Mouse (Mus musculus) heart, postnatal 14 days (tissue): ENCODE data around the gene Timeless. TPM values are rescaled to one million over a fixed set of nuclear protein-coding genes. Genes with fewer than 3 reads are reported as not detected.
"Not testable (repeated sequence)": the region's sequence is repeated elsewhere in the genome, so short reads cannot be mapped to it uniquely, and the experiment has no call there.

Experiments used
- DNase-seq, 2 experiments: peaks; one replicate each; pipeline ENCODE4 v3.0.0; 2021 to 2022
- intact Hi-C: fragments of 180-260 bp; cut with DNase I; formaldehyde crosslinking; loops from one replicate; pipeline ENCODE4 v1.15.1; 2025
- total RNA-seq, 2 experiments: library from RNA; stranded (reverse); gene quantifications; 2 replicates each; pipeline ENCODE4 v1.2.3; 2021

Timeless gene
- total RNA-seq, 2 experiments from 2014 or later: 6.6 to 11.1 TPM

GRCm38 (mm10) chr10:128281682-128282081 is 49.8 kb downstream of the Timeless start:
- DNase-seq: no peak
- intact Hi-C loops: no loop called here

- no peak for DNase-seq
- intact Hi-C loops: no loop called here
Observed at GRCm38 (mm10) chr10:128282886-128283450, 51.1 kb downstream of the Timeless start.

GRCm38 (mm10) chr10:128283604-128284579 is 52.0 kb downstream of the Timeless start:
- intact Hi-C loops: loop anchor here (2.0 kb wide), 1 partner anchor 71 kb away; no protein-coding TSS in a partner anchor
- peak; percentile 74 to 82 for DNase-seq

- intact Hi-C loops: not testable (repeated sequence)
- peak; percentile 46 to 55 for DNase-seq
Observed at GRCm38 (mm10) chr10:128290594-128290993, 58.7 kb downstream of the Timeless start.

DNA sequence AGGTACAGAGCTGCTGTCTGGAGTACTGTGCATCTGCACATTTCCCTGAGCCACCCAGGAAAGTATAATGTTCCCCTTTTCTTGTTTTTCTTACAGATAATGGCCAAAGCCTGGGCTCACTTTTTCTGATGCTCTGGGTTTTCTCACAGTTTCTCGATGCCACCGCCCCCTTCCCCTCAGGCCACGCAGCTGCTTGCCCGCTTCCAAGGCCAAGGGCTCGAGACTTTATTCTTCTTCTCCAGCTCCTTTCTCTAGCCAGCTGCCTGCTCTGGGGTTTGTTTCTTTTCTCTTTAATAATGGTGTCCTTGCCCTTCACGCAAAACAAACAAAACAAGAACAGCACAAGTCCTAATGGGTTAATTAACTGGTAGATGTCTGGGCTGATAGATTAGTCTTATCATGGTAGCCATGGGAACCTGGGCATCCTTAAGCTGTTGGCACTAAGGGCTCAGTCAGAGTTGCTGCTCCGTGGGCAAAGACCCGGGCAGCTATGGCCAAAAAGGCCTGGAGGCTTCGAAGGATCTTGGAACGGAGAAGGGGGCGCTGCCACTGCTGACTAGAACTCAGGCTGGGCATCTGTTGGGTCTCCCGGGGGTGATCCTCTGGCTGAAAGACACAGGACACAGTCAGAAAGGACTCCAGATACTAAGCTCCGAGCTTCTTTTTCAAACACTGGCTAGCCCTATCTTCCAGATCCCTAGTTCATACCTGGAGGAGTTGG is 64.7 kb downstream of the Timeless start:
- intact Hi-C loops: no loop called here
- DNase-seq: no peak

DNA sequence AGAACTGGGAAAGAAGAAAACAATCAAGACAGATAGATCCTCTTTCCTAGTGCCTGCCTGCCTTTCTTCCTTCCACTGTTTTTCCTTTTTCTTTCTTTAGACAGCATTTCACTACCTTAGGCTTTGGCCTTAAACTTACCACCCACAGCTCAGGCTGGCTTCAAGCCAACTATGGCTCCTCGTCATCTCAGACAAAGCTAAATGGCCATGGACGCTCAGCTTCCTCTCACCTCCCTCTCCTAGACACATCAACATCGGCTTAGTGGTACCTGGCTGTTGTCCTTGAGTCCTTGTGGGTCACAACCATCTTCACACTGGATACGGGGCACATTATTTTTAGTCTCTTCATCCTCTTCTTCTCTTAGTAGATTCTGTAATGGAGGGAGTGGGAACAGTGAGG is 65.4 kb downstream of the Timeless start:
- intact Hi-C loops: no loop called here
- peak in 1 of 2 experiments; percentile 31 for DNase-seq

DNA sequence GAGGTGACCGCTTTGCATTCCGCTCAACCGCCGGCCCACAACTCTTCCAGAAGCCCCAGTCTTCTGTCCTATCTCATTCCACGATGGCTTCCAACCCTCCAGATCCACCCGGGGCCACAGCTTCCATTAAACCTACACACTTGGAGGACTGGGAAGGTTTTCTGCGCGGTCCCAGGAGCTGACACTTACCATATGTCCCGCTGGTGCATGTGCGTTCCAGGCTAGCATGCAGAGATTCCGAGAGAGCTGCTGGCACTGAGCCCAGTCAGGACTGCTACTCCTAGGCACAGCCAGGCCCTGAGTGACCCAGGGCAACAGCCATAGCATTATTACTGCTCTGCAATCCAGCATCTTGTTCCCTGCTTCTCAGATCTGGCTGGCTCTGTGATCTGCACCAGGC is 65.8 kb downstream of the Timeless start:
- intact Hi-C loops: no loop called here
- DNase-seq: peak; percentile 55 to 60

- DNase-seq: no peak
- intact Hi-C loops: no loop called here
Observed at GRCm38 (mm10) chr10:128298243-128298642, 66.4 kb downstream of the Timeless start.

- intact Hi-C loops: no loop called here
- no peak for DNase-seq
Observed at GRCm38 (mm10) chr10:128298702-128299171, 66.9 kb downstream of the Timeless start, which contains the start of gene Il23a. Gene Il23a, minus strand, starts transcription at chr10:128298752.

- DNase-seq: no peak
- intact Hi-C loops: loop anchor here (5.0 kb wide), 1 partner anchor 205 kb away; no protein-coding TSS in a partner anchor
Observed at GRCm38 (mm10) chr10:128302357-128302756, 70.5 kb downstream of the Timeless start.

Other genes starting within 250 kb of the Timeless start
- gene Hsd17b6, start 224.5 kb upstream of the Timeless start, total RNA-seq: not detected
- 1 to 10 TPM; 2.6 to 4.5 TPM for gene Prim1, start 216.9 kb upstream of the Timeless start, total RNA-seq
- 100 to 1,000 TPM; 510 TPM for gene Naca, start 196.5 kb upstream of the Timeless start, total RNA-seq
- gene Ptges3, start 173.1 kb upstream of the Timeless start, total RNA-seq: 10 to 100 TPM; 71.7 to 80.0 TPM
- gene Atp5b, start 148.8 kb upstream of the Timeless start, total RNA-seq: 1,000 to 10,000 TPM; 8,344 to 8,412 TPM
- gene Baz2a, start 140.5 kb upstream of the Timeless start, total RNA-seq: 10 to 100 TPM; 27.2 to 27.4 TPM
- gene Rbms2, start 51.8 kb upstream of the Timeless start, total RNA-seq: 10 to 100 TPM; 79.3 to 82.2 TPM
- under 1 TPM; 0.60 to 0.90 TPM for gene Gls2, start 37.6 kb upstream of the Timeless start, total RNA-seq
- gene Spryd4, start 20.3 kb upstream of the Timeless start, total RNA-seq: 10 to 100 TPM; 40.5 to 43.3 TPM
- not detected for gene Mip, start 6.2 kb upstream of the Timeless start, total RNA-seq
- gene Apon, start 22.0 kb downstream of the Timeless start, total RNA-seq: under 1 TPM in 1 of 2 experiments, not detected in 1; 0.19 TPM
- not detected for gene Apof, start 36.6 kb downstream of the Timeless start, total RNA-seq
- gene Stat2, start 38.5 kb downstream of the Timeless start, total RNA-seq: 10 to 100 TPM; 10.5 to 11.2 TPM
- gene Il23a, start 66.7 kb downstream of the Timeless start, total RNA-seq: under 1 TPM; 0.22 to 0.26 TPM
- 10 to 100 TPM; 13.2 to 13.7 TPM for gene Pan2, start 71.3 kb downstream of the Timeless start, total RNA-seq
- 10 to 100 TPM; 58.1 to 66.7 TPM for gene Cnpy2, start 90.4 kb downstream of the Timeless start, total RNA-seq
- gene Cs, start 105.7 kb downstream of the Timeless start, total RNA-seq: 1,000 to 10,000 TPM; 1,195 to 1,221 TPM
- 100 to 1,000 TPM; 208 to 209 TPM for gene Coq10a, start 136.9 kb downstream of the Timeless start, total RNA-seq
- gene Ankrd52, start 145.1 kb downstream of the Timeless start, total RNA-seq: 10 to 100 TPM; 46.5 to 47.5 TPM
- not detected for gene Slc39a5, start 169.2 kb downstream of the Timeless start, total RNA-seq
- 10 to 100 TPM; 43.6 to 45.6 TPM for gene Nabp2, start 179.4 kb downstream of the Timeless start, total RNA-seq
- 10 to 100 TPM; 19.7 to 19.8 TPM for gene Rnf41, start 179.6 kb downstream of the Timeless start, total RNA-seq
- 10 to 100 TPM; 76.6 to 80.5 TPM for gene Smarcc2, start 227.2 kb downstream of the Timeless start, total RNA-seq